Mouse (Mus musculus) kidney, postnatal 36 days (tissue): ENCODE measurements around the gene Tmem132d.
"Not testable (repeated sequence)": the region's sequence is repeated elsewhere in the genome, so short reads cannot be mapped to it uniquely, and the experiment has no call there.

Experiments
- DNase-seq, 2 experiments: peaks; one replicate each; pipeline ENCODE4 v3.0.0; 2021 to 2022; ENCODE audit warnings: mixed read lengths in 2 of 2

The Tmem132d gene

GRCm38 (mm10) chr5:127751262-127751975, 681.5 kb downstream of the Tmem132d start:
- no peak for DNase-seq

GRCm38 (mm10) chr5:127749540-127749939, 683.3 kb downstream of the Tmem132d start:
- DNase-seq = not testable (repeated sequence)

GRCm38 (mm10) chr5:127741331-127741730, 691.5 kb downstream of the Tmem132d start:
- peak in 1 of 2 experiments; percentile 5 for DNase-seq
